ENCODE assay signal across 27 mouse cellular contexts in the genomic region with DNA sequence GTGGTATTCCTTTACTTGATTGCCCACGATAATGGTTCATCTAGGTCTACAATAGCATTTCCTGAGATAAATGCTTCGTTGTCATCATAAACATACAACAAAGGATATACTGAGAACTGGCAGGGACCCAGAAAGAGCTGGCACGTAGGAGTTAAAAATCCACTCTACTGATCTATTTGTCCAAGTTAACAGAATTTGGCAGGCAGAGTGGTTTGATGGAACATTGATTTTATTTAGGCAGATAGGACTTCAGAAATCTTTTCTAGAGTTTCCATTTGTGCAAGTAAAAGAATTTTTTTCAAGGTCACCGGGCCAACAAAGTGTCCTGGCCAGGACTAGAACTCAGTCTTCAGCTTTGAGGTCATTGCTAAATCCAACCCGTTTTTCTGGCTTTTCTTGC.
"Had no signal": no experiment of that assay in that cellular context is flagged by ENCODE, and none has a peak within 500 bp of the region (broad histone marks: within the 10 kb centered on the region; RNA-seq: fewer than 3 reads in every experiment).

No protein-coding gene starts in this region.

- H3K4me3 ChIP-seq: embryonic facial prominence, embryonic 10.5 days; embryonic facial prominence, embryonic 12.5 days; embryonic facial prominence, embryonic 13.5 days; embryonic facial prominence, embryonic 15.5 days; erythroblast, embryonic 14.5 days; forebrain, embryonic 10.5 days; forebrain, embryonic 12.5 days; forebrain, embryonic 13.5 days; forebrain, embryonic 15.5 days; gastrocnemius, adult 2 months; heart, adult 2 months had no signal

- H3K4me2 ChIP-seq: embryonic facial prominence, embryonic 12.5 days; embryonic facial prominence, embryonic 13.5 days; embryonic facial prominence, embryonic 15.5 days; forebrain, embryonic 12.5 days; forebrain, embryonic 13.5 days; forebrain, embryonic 15.5 days had no signal

- DNase-seq: cerebellum, adult 2 months; cerebellum, adult 8-10 months; cerebellum, adult 9-10 months; cerebellum, adult 9-11 months; cerebellum, postnatal 10 days; cerebellum, postnatal 14 days; cerebellum, postnatal 25 days; cerebellum, postnatal 36 days; embryo, embryonic 11 days; forebrain, postnatal 0 days; gastrocnemius, postnatal 10 days; gastrocnemius, postnatal 14 days; gastrocnemius, postnatal 25 days; gastrocnemius, postnatal 36 days; heart, adult 2 months had no signal

- H3K9ac ChIP-seq: embryonic facial prominence, embryonic 12.5 days; embryonic facial prominence, embryonic 13.5 days; embryonic facial prominence, embryonic 15.5 days; forebrain, embryonic 12.5 days; forebrain, embryonic 13.5 days; forebrain, embryonic 15.5 days; forebrain, postnatal 0 days had no signal

- H3K27me3 ChIP-seq: embryonic facial prominence, embryonic 12.5 days; embryonic facial prominence, embryonic 13.5 days; embryonic facial prominence, embryonic 15.5 days; forebrain, embryonic 12.5 days; forebrain, embryonic 13.5 days; forebrain, embryonic 15.5 days had no signal

- ATAC-seq: forebrain, embryonic 13.5 days; forebrain, embryonic 14.5 days; forebrain, embryonic 15.5 days; forebrain, embryonic 16.5 days; forebrain, postnatal 0 days had no signal

- H3K9me3 ChIP-seq: embryonic facial prominence, embryonic 10.5 days; embryonic facial prominence, embryonic 12.5 days; embryonic facial prominence, embryonic 13.5 days; embryonic facial prominence, embryonic 15.5 days; forebrain, embryonic 10.5 days; forebrain, embryonic 12.5 days; forebrain, embryonic 13.5 days; forebrain, embryonic 15.5 days had no signal

- H3K36me3 ChIP-seq: forebrain, embryonic 12.5 days; forebrain, embryonic 15.5 days had no signal

- H3K4me1 ChIP-seq: embryonic facial prominence, embryonic 12.5 days; forebrain, embryonic 12.5 days; forebrain, embryonic 15.5 days had no signal

- H3K27ac ChIP-seq: embryonic facial prominence, embryonic 10.5 days; embryonic facial prominence, embryonic 12.5 days; embryonic facial prominence, embryonic 13.5 days; embryonic facial prominence, embryonic 15.5 days; forebrain, embryonic 10.5 days; forebrain, embryonic 12.5 days; forebrain, embryonic 13.5 days; forebrain, embryonic 15.5 days; heart, adult 2 months had no signal
